Mouse (Mus musculus): ENCODE measurements at regions not wholly inside any gene's neighbourhood (a gene's known extent, or its start where the extent isn't known, plus 50 kb on each side); places are given as distances from the start of the nearest gene placed in this dataset.

GRCm38 (mm10) chr16:74984207-74984606, 572.6 kb upstream of the Robo2 start:
- no peak for DNase-seq (ENCODE audit: low spot score in 2 of 2)

GRCm38 (mm10) chr16:74966099-74966498, 554.5 kb upstream of the Robo2 start:
- DNase-seq (ENCODE audit: low spot score in 2 of 2), result no peak

DNA sequence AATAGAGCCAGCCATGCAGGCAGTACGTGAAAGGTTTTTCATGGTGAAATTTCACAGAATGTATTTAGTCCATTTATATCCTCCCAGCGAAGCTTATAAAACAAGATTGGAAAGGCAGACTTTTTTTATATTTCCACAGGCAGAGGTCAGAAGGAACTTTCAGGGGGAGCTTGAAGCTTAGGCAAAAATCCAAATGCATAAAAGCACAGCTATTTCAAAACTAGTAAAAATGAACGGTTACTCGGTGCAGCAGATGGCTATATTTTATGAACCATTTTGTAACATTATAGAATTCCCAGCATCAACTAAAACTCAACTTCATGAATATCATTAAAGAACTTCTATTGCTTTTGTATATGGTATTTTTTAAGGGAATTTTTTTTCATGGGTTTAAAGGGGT, 518.1 kb upstream of the Robo2 start:
- DNase-seq (ENCODE audit: low spot score in 2 of 2), result no peak

DNA sequence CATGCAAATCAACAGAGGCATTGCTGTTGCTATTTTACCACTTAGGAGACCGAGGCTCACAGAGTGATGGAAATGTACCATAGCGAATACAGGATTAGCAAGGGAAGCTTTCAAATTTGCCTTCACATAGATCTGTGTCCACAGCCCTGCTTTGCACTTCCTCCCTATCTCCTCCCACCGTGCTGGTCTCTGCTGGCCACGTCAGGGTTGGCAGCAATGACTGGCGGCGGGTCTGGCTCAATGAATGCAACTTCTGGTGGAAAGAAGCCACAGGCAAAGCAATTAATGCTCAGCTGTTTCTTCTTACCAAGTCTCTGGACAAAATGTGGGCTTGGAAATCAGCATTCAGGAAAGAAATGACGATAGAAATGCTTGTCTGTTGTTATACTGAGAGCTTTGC, 489.2 kb upstream of the Robo2 start:
- no peak for DNase-seq (ENCODE audit: low spot score in 2 of 2)

- DNase-seq (ENCODE audit: low spot score in 2 of 2), result no peak
Measured at GRCm38 (mm10) chr16:74887724-74888123, 476.1 kb upstream of the Robo2 start.

DNA sequence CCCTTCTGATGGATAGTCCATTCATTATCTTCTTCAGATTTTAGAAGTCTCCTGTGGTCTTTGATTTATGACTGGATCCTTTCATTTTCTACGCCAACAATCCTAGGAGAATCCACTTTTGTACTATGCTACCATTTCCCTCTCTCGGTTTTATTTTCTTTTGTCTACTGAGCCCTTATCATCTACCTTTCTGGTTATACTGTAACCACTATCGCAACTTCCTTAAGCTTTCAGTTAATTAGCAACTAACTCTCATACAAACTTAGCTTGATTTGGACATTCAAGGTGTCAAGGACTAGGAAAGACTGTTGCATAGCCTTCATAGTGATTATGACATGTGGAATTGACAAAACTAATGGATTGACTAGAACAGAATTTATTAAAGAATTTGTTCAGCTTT, 467.0 kb upstream of the Robo2 start:
- DNase-seq (ENCODE audit: low spot score in 2 of 2), result no peak

DNA sequence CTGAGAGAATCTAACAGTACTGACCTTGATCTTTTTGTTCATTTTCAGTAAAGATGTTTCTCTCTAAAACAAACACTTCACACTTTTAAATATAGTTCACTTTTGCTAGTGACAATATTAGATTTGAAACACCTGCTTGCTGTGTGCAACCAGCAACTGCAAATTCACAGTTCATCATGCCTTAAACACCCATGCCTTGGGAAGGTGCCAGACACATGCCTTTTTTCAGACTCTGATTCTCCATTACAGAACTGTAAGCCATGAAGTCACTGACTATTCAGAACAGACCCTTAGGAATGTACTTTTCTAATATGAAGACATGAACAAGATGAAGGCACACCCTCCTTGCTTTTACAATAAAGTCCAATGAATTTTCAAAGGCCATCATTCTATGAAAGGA, 462.1 kb upstream of the Robo2 start:
- no peak for DNase-seq (ENCODE audit: low spot score in 2 of 2)

- DNase-seq (ENCODE audit: low spot score in 2 of 2), result no peak
Measured at GRCm38 (mm10) chr16:74857752-74858151, 446.1 kb upstream of the Robo2 start.

DNA sequence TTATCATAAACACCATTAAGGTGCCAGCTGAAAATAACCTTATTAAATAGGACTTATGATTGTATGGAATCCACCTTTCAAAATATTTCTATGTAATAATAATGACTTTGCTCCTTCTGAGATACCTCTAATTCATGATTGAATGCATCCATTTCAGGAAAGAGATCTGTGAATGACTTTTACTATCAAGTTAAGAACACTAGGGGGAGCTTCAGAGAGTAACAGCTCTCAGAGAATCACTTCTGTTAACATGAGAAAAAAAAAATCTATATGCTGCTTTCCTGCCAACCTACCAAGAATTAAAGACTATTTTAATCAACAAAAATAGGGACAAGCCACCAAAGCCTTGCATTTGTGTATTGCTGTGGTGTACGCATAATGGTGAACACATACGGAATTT, 428.4 kb upstream of the Robo2 start:
- no peak for DNase-seq (ENCODE audit: low spot score in 2 of 2)

DNA sequence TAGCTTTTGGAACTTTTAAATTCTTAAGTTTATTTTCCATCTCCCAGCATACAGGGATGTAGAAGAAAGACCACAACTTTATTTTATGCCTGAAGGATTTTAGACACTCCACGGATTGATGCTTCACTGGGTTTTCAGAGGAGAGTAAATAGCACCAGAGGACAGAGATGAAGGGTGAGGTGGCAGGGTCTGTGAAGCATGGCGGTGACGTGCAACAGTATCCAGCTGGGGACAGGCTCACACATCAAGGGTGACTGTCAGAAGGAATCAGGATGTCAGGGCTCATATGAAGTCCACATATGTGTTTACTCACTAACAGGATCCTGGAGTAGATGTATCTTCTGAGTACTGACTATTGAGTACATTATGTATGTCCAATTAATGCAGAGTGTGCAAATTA, 402.8 kb upstream of the Robo2 start:
- DNase-seq (ENCODE audit: low spot score in 2 of 2), result no peak

- no peak for DNase-seq (ENCODE audit: low spot score in 2 of 2)
Measured at GRCm38 (mm10) chr16:74809154-74809825, 397.7 kb upstream of the Robo2 start.

DNA sequence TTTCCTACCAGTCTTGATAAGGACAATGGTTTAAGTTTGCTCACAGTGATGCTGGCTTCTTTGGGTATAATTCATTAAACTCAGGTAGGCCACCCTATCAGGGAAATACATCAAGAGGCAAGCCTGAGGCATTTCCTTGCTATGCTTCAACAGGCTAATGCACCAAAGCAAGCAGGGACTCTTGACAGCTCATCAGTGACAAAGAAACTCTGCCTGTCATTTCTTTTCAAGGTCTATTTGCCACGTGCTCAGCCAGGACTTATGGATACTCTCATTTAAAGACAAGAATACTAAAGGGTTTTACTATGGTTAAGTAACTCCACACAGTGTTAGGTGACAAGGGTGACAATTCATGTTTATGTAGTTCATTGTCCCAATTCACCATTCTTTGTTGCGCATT, 395.1 kb upstream of the Robo2 start:
- no peak for DNase-seq (ENCODE audit: low spot score in 2 of 2)

- peak in 1 of 2 experiments; percentile 2 for DNase-seq (ENCODE audit: low spot score in 2 of 2)
Measured at GRCm38 (mm10) chr16:74801296-74801695, 389.7 kb upstream of the Robo2 start.

- no peak for DNase-seq (ENCODE audit: low spot score in 2 of 2)
Measured at GRCm38 (mm10) chr16:74796303-74796653, 384.7 kb upstream of the Robo2 start.

DNA sequence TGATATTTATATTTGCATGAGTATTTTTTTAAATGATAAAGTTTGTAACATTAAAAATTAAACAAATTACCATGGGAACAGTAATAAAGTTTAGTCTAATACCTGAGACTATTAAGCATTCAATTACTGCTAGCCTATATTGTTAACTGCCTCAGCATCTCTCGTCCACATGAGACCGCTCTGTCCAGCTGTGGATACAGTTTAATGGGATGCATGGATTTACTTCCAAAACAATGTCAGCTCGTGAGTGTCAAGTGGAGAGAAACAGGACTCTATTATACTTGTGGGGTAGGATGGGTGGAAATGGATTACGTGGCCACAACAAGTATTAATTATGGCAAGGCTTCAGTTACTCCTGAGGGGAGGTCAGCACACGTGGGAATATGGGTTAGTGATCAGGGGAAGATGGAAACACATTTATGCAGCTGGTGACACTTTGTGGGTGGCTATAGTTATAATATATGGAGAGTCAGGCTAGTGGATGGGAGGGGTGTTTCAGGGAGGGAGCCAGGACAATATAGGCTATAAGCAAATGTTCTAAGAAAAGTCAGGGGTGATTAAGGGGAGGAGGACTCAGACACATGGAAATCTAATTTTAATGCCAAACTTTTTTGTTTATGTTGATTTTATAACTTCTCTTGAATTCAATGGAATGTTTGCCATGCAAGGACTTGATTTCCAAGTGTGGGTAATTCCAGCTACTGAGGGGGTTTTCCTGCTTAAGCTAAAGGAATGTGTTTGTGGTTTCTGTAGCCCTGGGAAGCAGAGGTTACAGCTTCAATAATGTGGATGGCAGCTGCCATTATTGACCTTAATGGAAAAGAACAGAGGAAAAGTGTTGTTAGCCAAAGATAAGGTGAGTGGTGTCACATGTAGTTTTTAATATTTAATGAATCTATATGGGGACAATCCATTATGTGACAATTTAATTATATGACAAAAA, 384.0 kb upstream of the Robo2 start:
- DNase-seq (ENCODE audit: low spot score in 2 of 2), result no peak

- no peak for DNase-seq (ENCODE audit: low spot score in 2 of 2)
Measured at GRCm38 (mm10) chr16:74785365-74786119, 373.9 kb upstream of the Robo2 start.

- DNase-seq (ENCODE audit: low spot score in 2 of 2), result no peak
Measured at GRCm38 (mm10) chr16:74780388-74780787, 368.8 kb upstream of the Robo2 start.

DNA sequence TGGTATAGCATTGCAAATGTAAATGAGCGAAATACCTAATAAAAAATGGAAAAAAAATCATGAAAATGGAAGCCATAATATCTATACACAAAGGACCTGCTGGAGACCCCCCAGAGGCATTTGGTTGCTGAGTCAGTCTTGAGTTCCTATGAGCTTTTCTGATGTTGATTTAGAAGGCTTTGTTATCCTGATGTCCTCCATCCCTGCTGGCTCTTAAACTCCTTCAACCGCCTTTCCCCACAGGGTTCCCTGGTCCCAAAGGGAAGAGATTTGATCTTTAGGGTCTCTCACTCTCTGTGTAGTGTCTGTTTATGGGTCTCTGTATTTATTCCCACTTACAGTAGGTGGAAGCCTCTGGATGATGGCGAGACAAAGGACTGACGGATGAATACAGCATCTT, 356.6 kb upstream of the Robo2 start:
- DNase-seq (ENCODE audit: low spot score in 2 of 2), result no peak

GRCm38 (mm10) chr16:74756720-74757345, 345.2 kb upstream of the Robo2 start:
- no peak for DNase-seq (ENCODE audit: low spot score in 2 of 2)

DNA sequence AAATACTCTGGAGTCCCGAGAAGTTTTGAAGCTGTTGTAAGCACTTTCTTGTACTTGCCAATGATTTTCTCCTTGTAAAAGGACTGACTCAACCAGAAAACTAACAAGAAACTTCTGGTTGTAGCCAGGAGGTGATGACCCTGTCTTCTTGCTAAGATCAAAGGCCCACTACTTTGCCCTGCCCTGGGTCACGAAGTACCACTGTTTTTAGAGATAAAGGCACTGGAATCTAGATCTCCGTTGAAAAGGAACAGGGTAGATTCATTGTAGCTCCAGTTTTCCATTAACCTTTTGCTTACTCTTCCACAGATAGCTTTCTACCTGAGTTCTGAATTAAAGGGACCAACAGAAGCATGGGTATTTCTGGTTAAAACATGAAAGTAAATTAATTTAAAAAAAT, 339.3 kb upstream of the Robo2 start:
- no peak for DNase-seq (ENCODE audit: low spot score in 2 of 2)

GRCm38 (mm10) chr16:74749006-74749405, 337.4 kb upstream of the Robo2 start:
- DNase-seq (ENCODE audit: low spot score in 2 of 2), result no peak
